Mouse (Mus musculus) urinary bladder, postnatal 14 days (tissue): Measurements from ENCODE around the gene 1700001O22Rik.

ENCODE experiments used
- DNase-seq: peaks from one replicate; pipeline ENCODE4 v3.0.0; 2021; ENCODE audit warnings: low spot score

Gene 1700001O22Rik

GRCm38 (mm10) chr2:30753219-30753618, 50.2 kb downstream of the 1700001O22Rik start:
- peak; percentile 92 for DNase-seq

DNA sequence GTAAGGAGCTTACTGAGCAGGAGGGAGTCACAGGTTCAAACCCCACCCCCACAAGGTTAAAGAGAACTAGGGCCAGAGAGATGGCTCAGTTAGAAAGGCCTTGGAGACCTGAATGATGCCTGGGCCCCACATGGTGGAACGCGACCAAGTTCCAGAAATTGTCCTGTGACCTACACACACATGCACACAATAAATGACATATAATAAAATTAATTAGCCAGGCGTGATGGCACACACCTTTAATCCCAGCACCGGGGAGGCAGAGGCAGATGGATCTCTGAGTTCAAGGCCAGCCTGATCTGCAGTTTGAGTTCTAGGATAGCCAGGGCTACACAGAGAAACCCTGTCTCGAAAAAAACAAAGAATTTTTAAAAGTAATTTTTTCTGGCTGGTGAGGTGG, 51.0 kb downstream of the 1700001O22Rik start:
- no peak for DNase-seq

DNA sequence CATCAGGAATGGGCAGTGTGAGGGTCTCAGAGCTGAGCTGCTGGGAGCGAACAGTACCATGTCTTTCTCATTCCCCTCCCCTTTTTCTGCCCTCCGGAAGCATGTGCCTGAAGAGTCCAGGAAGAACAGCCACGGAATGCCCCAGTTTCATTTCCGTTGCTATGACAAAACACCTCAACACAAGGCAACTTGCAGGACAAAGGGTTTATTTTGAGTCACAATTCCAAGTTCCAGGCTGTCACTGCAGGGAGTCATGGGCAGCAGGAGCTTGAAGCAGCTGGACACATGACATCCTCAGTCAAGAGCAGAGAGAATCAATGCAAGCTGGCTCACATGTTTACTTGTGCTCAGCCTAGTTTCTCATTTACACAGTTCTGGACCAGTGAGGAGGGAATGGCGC, 53.4 kb downstream of the 1700001O22Rik start:
- no peak for DNase-seq

- no peak for DNase-seq
Measured at GRCm38 (mm10) chr2:30747602-30748162, 55.8 kb downstream of the 1700001O22Rik start.
